Mouse (Mus musculus): ENCODE results near the gene Jmjd4. TPM values are rescaled to one million over a fixed set of nuclear protein-coding genes. Genes with fewer than 3 reads are reported as not detected.

Jmjd4 gene
- polyA plus RNA-seq, 1 experiment from 2014 or later, result 12.6 TPM

DNA sequence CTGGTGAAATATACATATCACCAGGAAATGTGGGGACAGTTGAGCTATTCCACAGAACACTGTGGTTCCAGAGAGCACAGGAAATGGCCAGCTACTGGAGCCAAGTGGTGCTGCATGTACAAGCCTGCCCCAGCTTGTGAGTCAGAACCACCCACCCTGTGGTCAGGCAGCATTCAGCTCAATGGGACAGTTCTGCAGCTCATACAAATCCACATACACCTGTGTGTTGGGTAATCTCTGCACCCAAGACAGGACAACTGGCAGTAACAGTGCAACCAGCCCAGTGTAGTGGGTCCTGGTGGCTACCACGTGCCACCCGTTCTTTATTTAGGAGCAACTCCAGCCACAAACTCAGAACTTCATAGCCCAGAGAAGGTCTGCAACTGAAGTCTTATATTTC lies 27.9 kb upstream of the Jmjd4 start:
- peaks cover 28% of the 10 kb centered on the region for H3K36me3 ChIP-seq (ENCODE audit: control insufficient read depth, insufficient read depth, low read length)
- WGBS, result 92% methylated on average over 2 of the region's 2 CpGs
- no peak overlapping the region for H3K27ac ChIP-seq (ENCODE audit: low read length)

DNA sequence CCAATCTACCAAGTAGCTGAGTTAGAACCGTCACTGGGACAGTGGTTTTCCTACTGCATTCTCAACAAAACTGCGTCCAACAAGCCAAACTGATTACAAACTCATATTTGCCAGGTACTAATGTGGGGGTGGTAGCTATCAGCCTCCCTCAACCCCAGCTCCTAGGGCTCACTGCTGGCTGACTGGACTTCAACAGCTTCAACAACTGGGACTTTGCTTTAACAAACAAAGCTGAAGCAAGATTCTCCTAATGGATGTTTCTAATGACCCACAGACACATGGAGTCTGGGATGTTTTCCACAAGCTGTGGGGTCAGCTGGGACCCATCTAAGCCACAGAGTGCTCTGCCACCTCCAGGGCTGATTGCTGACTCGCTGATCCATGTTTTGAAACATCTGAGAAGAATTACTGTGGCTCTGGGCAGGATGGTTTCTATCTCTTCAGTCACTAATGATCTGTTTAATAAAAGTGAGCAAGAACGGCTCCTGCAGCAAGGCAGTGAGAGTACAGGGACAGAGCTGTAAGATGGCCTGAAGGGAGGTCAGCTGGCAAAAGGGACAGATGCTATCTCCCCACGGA lies 26.7 kb upstream of the Jmjd4 start:
- ATAC-seq (ENCODE audit: insufficient number of reproducible peaks, insufficient read depth, low FRiP score, low read depth), result no peak
- Histone ChIP-seq H3K36me3 (ENCODE audit: control insufficient read depth, insufficient read depth, low read length) (peaks cover 31% of the 10 kb centered on the region), H3K4me2 (replicated peaks; ENCODE audit: low read depth, low read length) (no peak overlapping the region), H3K27ac (ENCODE audit: low read length) (0 out of 2 replicates have a peak overlapping the region, but pooled peaks have one; percentile 49), H3K9ac (replicated peaks; ENCODE audit: low read depth, low read length) (no peak overlapping the region), H3K4me3 (ENCODE audit: low read depth, low read length) (no peak overlapping the region), H3K27me3 (ENCODE audit: control insufficient read depth, insufficient read depth, low read length) (no peaks in the 10 kb centered on the region), H3K9me3 (ENCODE audit: control insufficient read depth, low read depth, low read length) (no peaks in the 10 kb centered on the region), H3K4me1 (ENCODE audit: control insufficient read depth, insufficient read depth, low read length) (0 out of 2 replicates have a peak, but pooled peaks cover 4% of the 10 kb centered on the region)
- 69% methylated on average over 5 of the region's 5 CpGs for WGBS

More for the DNA sequence above, 27.9 kb upstream of the Jmjd4 start:
- Histone ChIP-seq H3K4me3 (ENCODE audit: low read depth, low read length) (no peak overlapping the region), H3K4me1 (ENCODE audit: control insufficient read depth, insufficient read depth, low read length) (0 out of 2 replicates have a peak, but pooled peaks cover 4% of the 10 kb centered on the region), H3K27me3 (ENCODE audit: control insufficient read depth, insufficient read depth, low read length) (no peaks in the 10 kb centered on the region), H3K9ac (replicated peaks; ENCODE audit: low read depth, low read length) (no peak overlapping the region), H3K4me2 (replicated peaks; ENCODE audit: low read depth, low read length) (no peak overlapping the region), H3K9me3 (ENCODE audit: control insufficient read depth, low read depth, low read length) (no peaks in the 10 kb centered on the region)
- ATAC-seq (ENCODE audit: insufficient number of reproducible peaks, insufficient read depth, low FRiP score, low read depth), result no peak

DNA sequence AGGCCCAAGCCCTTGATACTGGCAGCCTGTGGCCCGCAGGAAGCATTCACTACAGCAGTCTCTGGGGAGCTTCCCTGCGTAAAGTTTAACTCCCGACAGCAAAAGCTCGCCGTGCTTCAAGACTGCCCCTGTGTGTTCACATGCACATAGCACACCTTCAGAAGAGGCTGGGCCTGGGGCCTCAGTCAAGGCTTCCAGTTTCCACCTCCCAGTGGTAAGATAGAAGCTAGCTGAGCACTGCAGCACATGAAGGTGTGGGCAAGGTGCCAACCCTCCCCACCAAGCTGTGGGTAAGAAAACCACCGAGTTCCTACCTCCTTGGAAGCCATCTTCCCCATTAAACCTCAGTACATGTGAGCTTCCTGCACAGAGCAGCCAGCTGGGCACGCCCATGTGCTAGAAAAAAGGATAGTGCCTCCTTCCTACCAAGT lies 24.2 kb upstream of the Jmjd4 start:
- Histone ChIP-seq H3K4me1 (ENCODE audit: control insufficient read depth, insufficient read depth, low read length) (0 out of 2 replicates have a peak, but pooled peaks cover 4% of the 10 kb centered on the region), H3K4me3 (ENCODE audit: low read depth, low read length) (no peak overlapping the region), H3K9ac (replicated peaks; ENCODE audit: low read depth, low read length) (no peak overlapping the region), H3K9me3 (ENCODE audit: control insufficient read depth, low read depth, low read length) (no peaks in the 10 kb centered on the region), H3K27ac (ENCODE audit: low read length) (no peak overlapping the region), H3K27me3 (ENCODE audit: control insufficient read depth, insufficient read depth, low read length) (no peaks in the 10 kb centered on the region), H3K4me2 (replicated peaks; ENCODE audit: low read depth, low read length) (no peak overlapping the region), H3K36me3 (ENCODE audit: control insufficient read depth, insufficient read depth, low read length) (peaks cover 26% of the 10 kb centered on the region)
- 48% methylated on average over 7 of the region's 7 CpGs for WGBS
- peak; percentile 42; the same call in 1 of the 2 replicates for ATAC-seq (ENCODE audit: insufficient number of reproducible peaks, insufficient read depth, low FRiP score, low read depth)

DNA sequence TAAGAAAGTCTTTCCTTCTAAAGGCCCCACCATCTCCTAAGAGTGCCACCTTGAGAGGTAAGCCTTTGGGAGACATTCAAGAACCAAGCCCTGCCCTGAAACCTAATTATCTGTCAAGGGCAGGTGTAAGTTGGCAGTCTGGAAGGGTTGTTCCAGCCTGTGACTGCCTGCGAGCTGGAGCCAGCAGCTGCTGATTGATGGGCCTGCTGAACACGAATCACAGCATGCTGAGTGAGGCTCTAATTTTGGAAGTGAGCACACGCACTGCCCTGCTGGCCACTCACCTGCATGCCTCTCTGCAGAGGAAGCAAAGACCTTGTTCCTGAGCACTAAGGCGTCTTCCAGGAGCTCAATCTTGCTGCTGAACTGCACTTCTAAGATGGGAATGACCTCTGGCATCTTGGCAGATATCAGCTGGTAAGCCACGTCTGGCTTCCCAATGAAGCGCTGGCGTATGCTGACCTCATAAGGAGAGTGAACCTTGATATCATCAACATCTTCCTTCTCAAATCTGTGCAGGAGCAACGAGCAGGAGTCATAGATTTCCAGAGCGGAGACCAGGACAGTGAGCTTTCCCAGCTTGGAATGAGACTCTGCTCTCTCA lies 21.7 kb upstream of the Jmjd4 start:
- H3K27me3 ChIP-seq (ENCODE audit: control insufficient read depth, insufficient read depth, low read length), result no peaks in the 10 kb centered on the region
- no peak overlapping the region for H3K27ac ChIP-seq (ENCODE audit: low read length)
- H3K4me1 ChIP-seq (ENCODE audit: control insufficient read depth, insufficient read depth, low read length), result no peaks in the 10 kb centered on the region
- no peak overlapping the region for H3K9ac ChIP-seq (replicated peaks; ENCODE audit: low read depth, low read length)
- no peak for ATAC-seq (ENCODE audit: insufficient number of reproducible peaks, insufficient read depth, low FRiP score, low read depth)
- H3K4me3 ChIP-seq (ENCODE audit: low read depth, low read length), result no peak overlapping the region
- no peak overlapping the region for H3K4me2 ChIP-seq (replicated peaks; ENCODE audit: low read depth, low read length)
- H3K9me3 ChIP-seq (ENCODE audit: control insufficient read depth, low read depth, low read length), result no peaks in the 10 kb centered on the region
- peaks cover 22% of the 10 kb centered on the region for H3K36me3 ChIP-seq (ENCODE audit: control insufficient read depth, insufficient read depth, low read length)
- WGBS, result 82% methylated on average over 9 of the region's 9 CpGs

DNA sequence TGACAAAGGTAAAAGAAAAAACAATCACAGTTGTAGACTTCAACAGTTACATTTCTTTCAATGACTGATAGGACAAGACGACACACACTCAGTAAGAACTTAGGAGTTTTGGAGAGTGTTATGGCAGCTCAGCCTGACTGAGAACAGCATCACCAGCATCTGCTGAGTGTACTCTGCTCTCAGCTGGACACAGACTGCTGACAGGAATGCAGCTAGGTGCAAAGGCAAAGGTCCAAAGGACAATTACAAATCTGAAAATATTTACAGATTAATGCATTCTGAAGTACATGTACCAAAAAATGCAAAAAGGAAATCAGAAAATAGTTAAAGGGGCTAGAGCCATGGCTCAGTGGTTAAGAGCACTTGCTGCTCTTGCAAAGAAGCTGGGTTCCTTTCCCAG lies 19.9 kb upstream of the Jmjd4 start:
- Histone ChIP-seq H3K9ac (replicated peaks; ENCODE audit: low read depth, low read length) (no peak overlapping the region), H3K4me3 (ENCODE audit: low read depth, low read length) (no peak overlapping the region), H3K27ac (ENCODE audit: low read length) (no peak overlapping the region), H3K4me1 (ENCODE audit: control insufficient read depth, insufficient read depth, low read length) (no peaks in the 10 kb centered on the region), H3K4me2 (replicated peaks; ENCODE audit: low read depth, low read length) (no peak overlapping the region), H3K27me3 (ENCODE audit: control insufficient read depth, insufficient read depth, low read length) (no peaks in the 10 kb centered on the region), H3K36me3 (ENCODE audit: control insufficient read depth, insufficient read depth, low read length) (peaks cover 16% of the 10 kb centered on the region), H3K9me3 (ENCODE audit: control insufficient read depth, low read depth, low read length) (no peaks in the 10 kb centered on the region)
- 75% methylated on average over 1 of the region's 1 CpGs for WGBS
- no peak for ATAC-seq (ENCODE audit: insufficient number of reproducible peaks, insufficient read depth, low FRiP score, low read depth)

DNA sequence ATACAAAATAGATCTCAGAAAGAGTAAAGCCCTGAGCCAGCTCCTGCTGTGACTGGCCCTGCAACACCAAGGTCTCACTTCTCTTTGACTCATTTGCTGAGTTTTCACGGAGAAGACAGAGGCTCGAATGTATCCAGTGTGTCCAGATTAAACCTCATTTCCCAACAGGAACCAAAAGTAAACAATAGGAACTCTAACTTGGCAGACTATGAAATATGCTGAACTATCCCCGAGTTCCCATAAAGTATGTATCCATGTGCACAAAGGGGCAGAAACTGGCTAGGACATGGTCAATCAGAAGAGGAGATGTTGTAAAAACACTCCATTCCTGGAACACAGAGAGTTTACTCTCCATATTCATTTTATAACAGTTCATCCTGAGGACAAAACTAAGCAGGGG lies 17.6 kb upstream of the Jmjd4 start:
- Histone ChIP-seq H3K4me1 (ENCODE audit: control insufficient read depth, insufficient read depth, low read length) (no peaks in the 10 kb centered on the region), H3K4me3 (ENCODE audit: low read depth, low read length) (no peak overlapping the region), H3K36me3 (ENCODE audit: control insufficient read depth, insufficient read depth, low read length) (peaks cover 12% of the 10 kb centered on the region), H3K9me3 (ENCODE audit: control insufficient read depth, low read depth, low read length) (no peaks in the 10 kb centered on the region), H3K9ac (replicated peaks; ENCODE audit: low read depth, low read length) (no peak overlapping the region), H3K4me2 (replicated peaks; ENCODE audit: low read depth, low read length) (no peak overlapping the region), H3K27ac (ENCODE audit: low read length) (peak overlapping the region; percentile 16; the same call in 1 of the 2 replicates), H3K27me3 (ENCODE audit: control insufficient read depth, insufficient read depth, low read length) (no peaks in the 10 kb centered on the region)
- 46% methylated on average over 3 of the region's 3 CpGs for WGBS
- ATAC-seq (ENCODE audit: insufficient number of reproducible peaks, insufficient read depth, low FRiP score, low read depth), result no peak

DNA sequence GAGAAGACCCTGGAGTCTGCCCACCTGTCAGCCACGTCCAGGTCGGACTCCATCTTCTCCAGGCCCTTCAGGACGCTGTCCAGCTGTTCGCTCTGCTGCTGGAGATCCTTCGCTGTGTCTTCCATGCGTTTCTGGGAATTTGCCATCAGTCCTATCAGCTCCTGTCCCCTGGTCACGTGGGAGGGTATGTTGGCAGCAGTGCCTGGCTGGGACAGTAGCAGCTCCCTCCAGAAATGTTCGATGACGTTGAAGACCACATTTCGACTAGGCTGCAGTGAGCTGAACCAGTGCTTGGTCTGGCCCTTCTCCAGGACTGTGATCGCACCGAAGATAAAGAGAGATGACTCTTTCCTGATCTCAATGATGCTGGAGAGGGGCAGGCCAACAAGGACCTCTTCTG lies 11.9 kb upstream of the Jmjd4 start:
- Histone ChIP-seq H3K9ac (replicated peaks; ENCODE audit: low read depth, low read length) (no peak overlapping the region), H3K36me3 (ENCODE audit: control insufficient read depth, insufficient read depth, low read length) (peaks cover 12% of the 10 kb centered on the region; the same call in 1 of the 2 replicates), H3K27me3 (ENCODE audit: control insufficient read depth, insufficient read depth, low read length) (no peaks in the 10 kb centered on the region), H3K9me3 (ENCODE audit: control insufficient read depth, low read depth, low read length) (no peaks in the 10 kb centered on the region), H3K27ac (ENCODE audit: low read length) (no peak overlapping the region), H3K4me3 (ENCODE audit: low read depth, low read length) (no peak overlapping the region), H3K4me2 (replicated peaks; ENCODE audit: low read depth, low read length) (no peak overlapping the region), H3K4me1 (ENCODE audit: control insufficient read depth, insufficient read depth, low read length) (no peaks in the 10 kb centered on the region)
- WGBS, result 96% methylated on average over 12 of the region's 12 CpGs
- no peak for ATAC-seq (ENCODE audit: insufficient number of reproducible peaks, insufficient read depth, low FRiP score, low read depth)

DNA sequence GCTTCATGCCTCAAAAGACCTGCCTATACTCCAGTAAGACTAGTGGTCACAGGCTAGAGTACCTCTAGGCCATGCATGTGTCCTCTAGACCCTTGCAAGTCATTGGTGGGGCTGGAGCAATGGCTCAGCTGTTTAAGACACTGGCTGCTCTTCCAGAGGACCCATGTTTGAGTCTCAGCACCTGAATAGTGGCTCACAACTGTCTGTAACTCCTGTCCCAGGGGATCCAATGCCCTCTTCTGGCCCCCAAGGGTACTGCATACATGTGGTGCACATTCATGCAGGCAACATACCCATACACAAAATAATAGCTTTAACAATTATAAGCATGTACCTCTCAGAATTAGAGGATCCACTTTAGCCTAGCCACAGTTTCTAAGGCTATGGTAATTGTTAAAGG lies 6.7 kb upstream of the Jmjd4 start:
- H3K4me1 ChIP-seq (ENCODE audit: control insufficient read depth, insufficient read depth, low read length), result no peaks in the 10 kb centered on the region
- H3K27ac ChIP-seq (ENCODE audit: low read length), result no peak overlapping the region
- ATAC-seq (ENCODE audit: insufficient number of reproducible peaks, insufficient read depth, low FRiP score, low read depth), result no peak
- no peak overlapping the region for H3K4me2 ChIP-seq (replicated peaks; ENCODE audit: low read depth, low read length)
- no peaks in the 10 kb centered on the region for H3K27me3 ChIP-seq (ENCODE audit: control insufficient read depth, insufficient read depth, low read length)
- H3K9me3 ChIP-seq (ENCODE audit: control insufficient read depth, low read depth, low read length), result no peaks in the 10 kb centered on the region
- no peak overlapping the region for H3K9ac ChIP-seq (replicated peaks; ENCODE audit: low read depth, low read length)
- no peak overlapping the region for H3K4me3 ChIP-seq (ENCODE audit: low read depth, low read length)
- peaks cover under 1% of the 10 kb centered on the region; the same call in 1 of the 2 replicates for H3K36me3 ChIP-seq (ENCODE audit: control insufficient read depth, insufficient read depth, low read length)

All from stomach, embryonic 14.5 days (tissue).